Mouse (Mus musculus) liver, adult 2 months (tissue): ENCODE measurements around the gene Kpna4. TPM values are rescaled to one million over a fixed set of nuclear protein-coding genes. Genes with fewer than 3 reads are reported as not detected.
A peak's percentile ranks its signal among the peaks of the same experiment; 100 is the strongest.

Experiments used
- DNase-seq: peaks from one replicate; pipeline ENCODE4 v3.0.0-alpha.2; 2011; ENCODE audit warnings: low read depth, low spot score; ENCODE audit errors: extremely low read depth
- H3K27ac ChIP-seq: fragments of 200-500 bp; replicated peaks from 2 replicates; pipeline ENCODE4 v1.5.1; 2012; ENCODE audit warnings: low read depth, mild to moderate bottlenecking, control low read depth, inconsistent platforms, low read length; ENCODE audit not compliant: insufficient read depth
- H3K27me3 ChIP-seq: fragments of 200-500 bp; 2 replicates; pipeline ENCODE4 v1.6.1; 2012; ENCODE audit warnings: mild to moderate bottlenecking, moderate library complexity, low read length, inconsistent platforms; ENCODE audit not compliant: control insufficient read depth, insufficient read depth
- H3K36me3 ChIP-seq: fragments of 200-500 bp; 2 replicates; pipeline ENCODE4 v1.6.1; 2012; ENCODE audit warnings: low read length, inconsistent platforms; ENCODE audit not compliant: control insufficient read depth, insufficient read depth
- H3K4me1 ChIP-seq: fragments of 200-500 bp; 2 replicates; pipeline ENCODE4 v1.6.1; 2011; ENCODE audit warnings: low read length; ENCODE audit not compliant: control insufficient read depth, insufficient read depth
- H3K4me3 ChIP-seq: fragments of 200-500 bp; 2 replicates; pipeline ENCODE4 v1.5.1; 2011; ENCODE audit warnings: low read depth, mild to moderate bottlenecking, control low read depth, low read length, moderate library complexity; ENCODE audit not compliant: insufficient read depth
- H3K79me2 ChIP-seq: fragments of 200-500 bp; 2 replicates; pipeline ENCODE4 v1.6.1; 2012; ENCODE audit warnings: inconsistent platforms, mild to moderate bottlenecking, low read length, moderate library complexity; ENCODE audit not compliant: control insufficient read depth, insufficient read depth
- H3K9ac ChIP-seq: fragments of 200-500 bp; 2 replicates; pipeline ENCODE4 v1.6.1; 2012; ENCODE audit warnings: low read depth, mild to moderate bottlenecking, control low read depth, inconsistent platforms, low read length
- CTCF ChIP-seq: fragments of 200-500 bp; IDR thresholded peaks from 2 replicates; pipeline ENCODE4 v1.5.1; 2011; ENCODE audit warnings: low read depth, low read length, control low read depth
- POLR2A ChIP-seq: fragments of 200-500 bp; IDR thresholded peaks from 2 replicates; pipeline ENCODE4 v1.6.1; 2011; ENCODE audit warnings: low read length, control low read depth; ENCODE audit not compliant: insufficient read depth; ENCODE audit errors: extremely low read depth
- WGBS: fragments of 180-500 bp; shearing (Covaris S2); methylation state at CpG from one replicate; pipeline ENCODE4 v1.1.7; 2018; 5-methylcytosine and 5-hydroxymethylcytosine counted together
- polyA plus RNA-seq: library from polyadenylated mRNA; depleted of rRNA; stranded (reverse); fragments of >200 nt; gene quantifications from 2 replicates; pipeline ENCODE4 v1.2.3, GENCODE M21; 2012
- total RNA-seq: library from RNA; depleted of rRNA; stranded (reverse); fragments of >200 nt; gene quantifications from 2 replicates; pipeline ENCODE4 v1.2.3, GENCODE M21; 2014

The Kpna4 gene
- total and polyA plus RNA-seq, 2 experiments, result 5.3 to 10.7 TPM

DNA sequence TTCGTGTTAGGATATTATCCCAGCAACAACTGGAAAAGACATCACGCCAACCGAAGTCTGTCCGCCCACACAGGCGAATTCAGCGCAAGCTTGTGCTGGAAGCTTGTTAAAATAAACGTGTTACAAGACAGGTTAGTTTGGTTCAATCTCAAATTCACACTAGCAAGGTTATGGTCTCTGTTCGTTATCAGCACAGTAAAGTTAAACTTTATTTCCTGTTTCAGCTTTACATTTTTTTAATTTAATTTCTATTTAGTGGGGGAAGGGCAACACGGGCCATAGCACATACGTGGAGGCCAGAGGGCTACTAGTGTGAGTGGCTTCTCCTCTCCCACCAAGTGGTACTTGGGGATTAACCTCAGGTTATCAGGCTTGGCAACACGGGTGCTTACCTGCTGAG is 75.0 kb downstream of the Kpna4 start:
- 90% methylated on average over 11 of the region's 11 CpGs for WGBS
- Histone ChIP-seq H3K27me3 (no peaks in the 10 kb centered on the region), H3K36me3 (no peaks in the 10 kb centered on the region), H3K79me2 (no peaks in the 10 kb centered on the region), H3K4me1 (no peaks in the 10 kb centered on the region), H3K9ac (no peak overlapping the region), H3K4me3 (no peak overlapping the region), H3K27ac (no peak overlapping the region)
- TF ChIP-seq POLR2A, result no peak
- DNase-seq, result no peak

DNA sequence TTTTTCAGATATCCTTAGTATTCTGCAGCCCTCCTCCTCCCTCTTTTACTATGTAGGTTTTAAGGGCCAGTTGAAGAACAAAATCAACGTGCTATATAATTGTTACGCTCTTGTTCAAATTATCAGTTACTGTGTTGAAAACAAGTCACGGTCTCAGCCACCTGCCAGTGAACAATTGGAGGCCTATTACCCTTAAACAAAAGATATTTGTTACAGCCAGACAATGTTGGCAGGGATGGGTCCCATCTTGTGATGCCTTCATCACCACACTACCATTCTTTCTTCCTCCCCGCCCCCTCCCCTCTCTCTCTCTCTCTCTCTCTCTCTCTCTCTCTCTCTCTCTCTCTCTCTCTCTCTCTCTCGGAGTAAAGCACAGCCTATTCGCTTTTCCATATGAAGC is 77.9 kb downstream of the Kpna4 start:
- Histone ChIP-seq H3K36me3 (no peaks in the 10 kb centered on the region), H3K4me3 (no peak overlapping the region), H3K79me2 (no peaks in the 10 kb centered on the region), H3K27me3 (peaks cover 3% of the 10 kb centered on the region; the same call in 1 of the 2 replicates), H3K4me1 (peaks cover 3% of the 10 kb centered on the region), H3K9ac (no peak overlapping the region), H3K27ac (no peak overlapping the region)
- TF ChIP-seq POLR2A, result no peak
- no peak for DNase-seq
- 93% methylated on average over 6 of the region's 6 CpGs for WGBS

DNA sequence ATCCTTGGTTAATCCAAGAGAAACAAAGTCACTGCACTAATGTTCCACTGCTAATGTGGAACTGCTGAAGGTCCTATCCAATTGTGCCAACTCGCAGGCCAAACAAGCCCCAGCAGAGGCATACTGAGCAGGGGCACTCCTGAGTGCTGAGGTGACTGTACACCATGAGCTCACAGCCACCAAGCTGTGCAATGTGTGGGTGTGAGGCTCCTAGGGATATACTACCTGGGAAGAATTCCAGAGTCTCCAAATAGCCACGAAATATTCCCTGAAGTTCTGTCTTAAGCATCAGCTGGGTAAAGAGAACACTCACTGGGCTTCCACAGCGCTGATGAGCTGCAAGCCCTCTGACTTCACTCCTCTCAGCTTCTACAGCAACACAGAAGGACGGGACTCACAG is 79.2 kb downstream of the Kpna4 start:
- Histone ChIP-seq H3K36me3 (no peaks in the 10 kb centered on the region), H3K79me2 (no peaks in the 10 kb centered on the region), H3K27ac (no peak overlapping the region), H3K9ac (no peak overlapping the region), H3K4me1 (peaks cover 3% of the 10 kb centered on the region), H3K4me3 (no peak overlapping the region), H3K27me3 (peaks cover 3% of the 10 kb centered on the region; the same call in 1 of the 2 replicates)
- DNase-seq, result no peak
- TF ChIP-seq CTCF (no peak), POLR2A (no peak)
- 89% methylated on average over 4 of the region's 4 CpGs for WGBS

DNA sequence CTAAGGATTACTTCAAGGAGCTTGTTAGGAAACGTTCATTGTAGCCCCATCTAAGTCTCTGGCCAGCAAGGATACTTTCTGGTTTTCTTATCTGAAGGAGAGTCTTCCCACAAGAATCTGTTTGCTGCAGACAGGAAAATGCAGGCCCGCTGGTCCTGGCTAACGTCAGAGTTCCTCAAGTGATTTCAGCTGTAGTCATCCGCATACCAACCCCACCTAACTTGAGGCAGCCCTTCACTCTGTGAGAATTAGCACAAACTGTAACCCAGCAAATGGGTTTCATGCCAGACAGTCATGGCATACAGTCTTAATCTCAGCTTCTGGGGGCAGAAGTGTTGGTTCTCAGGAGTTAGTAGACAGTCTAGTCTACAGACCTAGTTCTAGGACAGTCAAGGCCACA is 80.4 kb downstream of the Kpna4 start:
- Histone ChIP-seq H3K27me3 (peaks cover 3% of the 10 kb centered on the region; the same call in 1 of the 2 replicates), H3K79me2 (no peaks in the 10 kb centered on the region), H3K4me3 (no peak overlapping the region), H3K36me3 (no peaks in the 10 kb centered on the region), H3K27ac (no peak overlapping the region), H3K4me1 (peaks cover 3% of the 10 kb centered on the region), H3K9ac (no peak overlapping the region)
- WGBS, result 90% methylated on average over 4 of the region's 4 CpGs
- TF ChIP-seq POLR2A (no peak), CTCF (no peak)
- DNase-seq, result no peak

DNA sequence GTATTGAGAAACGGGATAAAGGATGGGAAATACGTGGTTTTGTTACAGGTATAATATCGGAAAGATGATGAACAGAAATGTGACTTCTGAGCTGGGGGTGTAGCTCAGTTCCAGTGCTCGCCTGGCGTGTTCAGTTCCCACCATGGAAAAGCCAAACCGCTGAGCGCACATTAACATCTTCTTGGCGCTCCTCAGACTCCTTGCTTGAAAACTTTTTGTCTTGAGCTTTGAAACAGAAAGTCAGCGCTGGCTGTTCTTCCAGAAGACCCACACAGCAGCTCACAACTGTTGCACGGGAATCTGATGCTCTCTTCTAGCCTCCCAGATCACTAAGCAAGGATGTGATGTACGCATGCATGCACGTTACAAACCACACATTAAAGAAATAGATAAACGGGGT is 81.2 kb downstream of the Kpna4 start:
- Histone ChIP-seq H3K27ac (no peak overlapping the region), H3K4me3 (no peak overlapping the region), H3K9ac (no peak overlapping the region), H3K27me3 (peaks cover 3% of the 10 kb centered on the region; the same call in 1 of the 2 replicates), H3K79me2 (no peaks in the 10 kb centered on the region), H3K4me1 (peaks cover 3% of the 10 kb centered on the region), H3K36me3 (no peaks in the 10 kb centered on the region)
- TF ChIP-seq POLR2A (no peak), CTCF (no peak)
- WGBS, result 43% methylated on average over 13 of the region's 13 CpGs
- DNase-seq, result no peak

DNA sequence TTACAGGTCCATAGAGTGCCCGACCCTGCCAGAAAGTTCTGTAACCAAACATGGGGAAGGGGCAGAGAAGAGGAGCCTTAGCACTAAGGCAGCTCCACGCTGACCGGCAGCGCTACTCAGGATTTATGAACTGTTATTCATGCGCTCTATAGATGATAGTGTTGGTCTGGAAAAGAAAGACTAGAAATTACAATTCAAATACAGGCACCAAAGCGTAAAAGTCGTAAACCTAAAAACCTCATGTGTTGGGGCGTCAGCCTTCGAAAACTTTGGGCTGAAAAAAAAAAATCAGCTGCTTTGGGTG is 81.6 kb downstream of the Kpna4 start:
- H3K79me2 ChIP-seq, result no peaks in the 10 kb centered on the region
- peaks cover 3% of the 10 kb centered on the region; the same call in 1 of the 2 replicates for H3K27me3 ChIP-seq
- peak overlapping the region; percentile 61; the same call in 1 of the 2 replicates for H3K9ac ChIP-seq
- TF ChIP-seq POLR2A, result no peak
- no peak for TF ChIP-seq CTCF
- H3K27ac ChIP-seq, result no peak overlapping the region
- no peaks in the 10 kb centered on the region for H3K36me3 ChIP-seq
- no peak for DNase-seq
- H3K4me3 ChIP-seq, result peak overlapping the region; percentile 80
- H3K4me1 ChIP-seq, result peaks cover 3% of the 10 kb centered on the region
- 7% methylated on average over 9 of the region's 9 CpGs for WGBS
